Mouse (Mus musculus): ENCODE data around the gene Lgals7.

The Lgals7 gene

DNA sequence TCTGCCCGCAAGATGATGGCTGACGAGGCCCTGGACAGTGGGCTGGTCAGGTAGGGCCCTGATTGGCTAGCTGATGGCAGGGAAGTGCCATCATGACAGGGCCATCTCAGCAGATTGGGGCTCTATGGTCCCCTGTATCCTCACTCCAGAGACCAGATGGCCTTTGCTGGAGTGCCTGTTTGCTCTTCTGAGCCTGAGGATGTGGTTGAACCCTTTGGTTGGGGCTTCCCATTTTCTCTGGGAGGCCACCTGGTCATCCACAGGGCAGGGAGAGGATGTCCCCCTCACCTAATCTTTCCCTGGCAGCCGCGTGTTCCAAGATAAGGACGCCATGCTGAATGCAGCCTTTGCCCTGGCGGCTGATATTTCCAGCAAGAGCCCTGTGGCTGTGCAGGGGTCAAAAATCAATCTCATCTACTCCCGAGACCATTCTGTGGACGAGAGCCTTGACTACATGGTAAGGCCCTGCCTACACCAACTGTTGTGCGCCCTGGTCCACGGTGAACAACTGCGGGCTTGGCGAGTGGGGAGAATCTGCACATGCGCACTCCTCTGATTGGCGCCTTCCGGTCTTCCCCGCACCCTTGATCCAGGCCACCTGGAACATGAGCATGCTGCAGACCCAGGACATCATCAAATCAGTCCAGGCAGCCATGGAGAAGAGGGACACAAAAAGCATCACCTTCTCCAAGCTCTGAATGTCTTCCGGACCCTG, 32.1 kb upstream of the Lgals7 start:
- DNase-seq: no peak

DNA sequence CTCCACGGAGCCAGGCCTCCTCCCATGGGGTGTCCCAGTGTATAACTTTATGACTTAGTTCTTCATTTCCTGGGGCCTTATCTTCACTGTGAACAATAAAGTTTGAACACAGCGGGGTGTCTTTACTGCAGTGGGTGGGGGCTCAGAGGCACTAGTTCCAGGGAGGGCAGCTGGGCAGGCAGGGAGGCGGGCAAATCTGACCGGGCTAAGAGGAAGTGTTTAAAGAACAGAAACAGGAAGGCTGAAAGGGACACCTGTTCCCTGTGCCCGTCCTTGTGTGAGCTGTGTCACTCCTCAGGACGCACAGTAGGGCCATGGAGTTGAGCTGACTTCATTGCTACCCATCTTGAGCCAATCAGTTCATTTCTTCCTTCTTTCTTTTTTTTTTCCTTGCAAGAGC, 31.5 kb upstream of the Lgals7 start:
- no peak for DNase-seq

- DNase-seq: no peak
Measured at GRCm38 (mm10) chr7:28833723-28834347, 29.8 kb upstream of the Lgals7 start, which contains the start of gene Lgals4. Lgals4 (plus strand) TSS chr7:28833854.

DNA sequence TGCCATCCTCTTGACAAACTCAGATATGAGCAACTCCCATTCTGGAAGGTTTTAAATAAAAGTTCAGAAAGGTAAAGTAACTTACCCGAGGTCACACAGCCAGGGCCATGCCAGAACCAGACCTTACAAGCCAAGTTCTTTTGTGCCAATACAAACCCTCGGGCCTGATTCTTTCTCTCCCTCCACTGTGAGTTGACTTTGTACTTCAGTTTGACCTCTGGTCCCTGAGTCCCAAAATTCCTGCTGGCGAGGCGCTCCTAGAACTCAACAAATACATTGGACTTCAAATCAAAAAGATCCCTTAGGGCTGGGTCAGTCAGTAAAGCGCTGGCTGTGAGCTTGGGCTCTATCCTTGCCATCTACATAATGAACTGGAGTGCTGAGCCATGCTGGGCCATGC, 26.7 kb upstream of the Lgals7 start:
- no peak for DNase-seq

- no peak for DNase-seq
Measured at GRCm38 (mm10) chr7:28838331-28838730, 25.3 kb upstream of the Lgals7 start.

DNA sequence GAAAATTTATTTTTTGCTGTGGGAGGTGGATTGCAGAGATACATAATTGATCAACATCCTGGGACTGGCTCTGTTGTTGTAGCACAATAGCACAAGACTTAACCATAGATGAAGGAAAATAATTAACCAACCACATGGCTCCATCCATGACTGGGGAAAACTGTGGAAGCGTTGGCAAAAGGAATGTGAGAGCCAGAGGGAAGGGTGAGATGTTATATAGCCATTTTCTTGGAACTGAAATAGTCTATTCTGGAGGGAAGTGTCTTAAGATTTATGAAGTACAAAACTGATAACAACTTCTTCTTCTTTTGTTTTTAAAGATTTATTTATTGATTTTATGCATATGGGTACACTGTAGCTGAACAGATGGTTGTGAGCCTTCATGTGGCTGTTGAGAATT, 16.4 kb upstream of the Lgals7 start:
- no peak for DNase-seq

DNA sequence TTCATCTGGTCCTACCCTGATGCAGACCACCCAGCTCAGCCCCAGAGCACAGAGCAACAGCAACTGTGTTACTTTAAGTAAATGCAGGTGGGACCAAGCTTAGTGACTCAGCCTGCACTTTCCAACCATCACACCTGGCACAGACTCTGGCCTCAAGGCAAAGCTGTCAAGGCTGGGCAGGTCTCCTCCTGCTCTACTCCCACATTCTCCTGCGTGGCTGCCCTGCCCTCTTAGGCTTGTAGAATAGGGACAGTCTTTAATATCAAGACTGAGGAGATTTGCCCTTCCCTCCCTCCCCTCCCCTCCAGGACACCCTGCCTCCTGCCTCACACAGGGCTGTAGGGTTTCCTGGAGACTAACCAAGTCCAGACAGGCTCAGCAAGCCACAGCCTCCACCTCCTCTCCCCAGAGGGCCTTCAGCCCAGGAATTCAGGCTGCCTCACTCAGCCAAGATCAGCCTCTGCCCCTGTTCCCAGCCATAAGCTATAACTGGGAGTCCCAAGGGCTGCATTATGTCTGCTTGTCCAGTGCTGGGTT, 13.9 kb upstream of the Lgals7 start:
- DNase-seq: no peak

GRCm38 (mm10) chr7:28850642-28851041, 13.0 kb upstream of the Lgals7 start:
- DNase-seq: no peak

- DNase-seq: no peak
Measured at GRCm38 (mm10) chr7:28859953-28860352, 3.7 kb upstream of the Lgals7 start.

GRCm38 (mm10) chr7:28860898-28861297, 2.8 kb upstream of the Lgals7 start:
- DNase-seq: no peak

- no peak for DNase-seq
Measured at GRCm38 (mm10) chr7:28862817-28863499, 695 bp upstream of the Lgals7 start.

DNA sequence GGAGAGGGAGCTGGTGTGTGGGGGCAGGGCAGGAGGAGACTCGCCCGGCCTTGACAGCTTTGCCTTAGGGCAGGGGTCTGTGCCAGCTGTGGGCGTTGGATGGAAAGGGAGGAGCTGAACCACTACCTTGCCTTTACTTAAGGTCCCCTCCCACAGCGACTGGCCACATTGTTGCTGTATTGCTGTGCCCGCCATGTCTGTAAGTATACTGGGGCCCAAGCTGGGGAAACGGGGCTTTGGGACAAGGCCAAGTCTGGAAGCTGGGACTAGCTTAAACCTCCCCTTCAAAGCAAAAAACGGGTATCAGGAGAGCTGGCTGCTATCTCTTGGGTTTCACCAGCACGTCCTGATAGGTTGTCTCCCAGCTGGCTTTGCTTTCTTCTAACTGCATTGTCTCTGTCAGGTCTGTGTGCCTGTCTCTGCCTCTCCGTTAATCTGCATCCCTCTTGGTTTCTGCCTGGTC, 666 bp downstream of the Lgals7 start:
- DNase-seq: no peak

DNA sequence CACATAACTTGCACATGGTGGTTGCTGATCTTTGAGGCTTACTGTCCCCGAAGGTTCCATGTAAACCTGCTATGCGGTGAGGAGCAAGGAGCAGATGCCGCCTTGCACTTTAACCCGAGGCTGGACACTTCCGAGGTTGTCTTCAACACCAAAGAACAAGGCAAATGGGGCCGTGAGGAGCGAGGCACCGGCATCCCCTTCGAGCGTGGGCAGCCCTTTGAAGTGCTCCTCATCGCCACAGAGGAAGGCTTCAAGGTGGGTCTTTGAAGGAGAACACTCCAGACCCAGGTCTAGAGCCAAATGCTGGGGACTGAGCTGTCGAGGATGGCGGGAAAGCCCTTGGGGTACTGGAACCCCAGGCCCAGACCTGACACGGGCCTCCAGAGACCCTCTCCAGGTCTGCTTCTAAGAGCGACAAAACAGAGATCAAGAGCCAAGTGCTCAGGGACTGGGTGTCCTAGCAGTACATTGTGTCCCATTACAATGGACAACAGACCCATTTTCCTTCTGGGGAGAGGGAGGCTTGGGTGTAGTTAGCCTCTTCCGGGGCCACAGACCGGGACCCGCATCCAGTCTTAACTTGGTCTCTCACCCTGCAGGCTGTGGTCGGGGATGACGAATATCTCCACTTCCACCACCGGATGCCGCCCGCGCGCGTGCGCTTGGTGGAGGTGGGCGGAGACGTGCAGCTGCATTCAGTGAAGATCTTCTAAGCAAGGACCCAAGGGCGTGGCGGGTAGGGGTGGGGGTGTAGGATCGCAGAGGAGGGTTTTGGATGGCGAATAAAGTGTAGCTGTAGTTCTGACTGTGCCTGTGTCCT, 2.0 kb downstream of the Lgals7 start:
- DNase-seq: peak; percentile 99

DNA sequence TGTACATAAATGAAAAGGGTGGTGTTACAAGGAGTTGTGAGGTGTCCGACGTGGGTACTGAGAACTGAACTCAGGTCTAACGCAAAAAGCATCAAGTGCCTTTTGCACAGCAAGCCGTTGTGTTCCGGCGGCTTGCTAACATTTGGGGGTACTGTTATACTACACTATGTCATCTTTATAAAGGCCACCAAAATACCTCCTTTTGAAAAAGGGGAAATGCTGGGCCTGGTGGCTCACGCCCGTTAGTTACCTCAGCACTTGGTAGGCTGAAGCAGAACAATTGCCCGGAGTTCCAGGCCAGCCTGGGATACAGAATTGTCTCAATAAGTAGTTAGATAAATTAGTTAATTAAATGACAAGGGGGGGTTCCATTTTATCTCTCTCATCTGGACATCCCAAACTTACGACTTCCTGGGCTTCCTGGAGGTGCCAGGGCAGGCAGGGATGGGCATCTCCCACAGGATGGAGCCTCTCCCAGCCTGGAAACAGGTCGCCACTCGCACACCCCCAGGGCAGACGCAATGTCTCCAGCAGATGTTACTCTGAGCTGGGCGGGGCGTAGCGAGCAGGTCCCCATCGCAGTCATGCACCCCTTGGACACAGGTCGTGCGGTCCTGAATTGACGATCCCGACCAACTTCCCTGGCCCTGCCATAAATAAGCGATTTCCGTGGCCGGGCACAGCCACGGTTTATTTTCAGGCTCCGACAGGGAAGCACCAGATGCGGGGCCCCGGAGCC, 3.3 kb downstream of the Lgals7 start:
- DNase-seq: no peak

DNA sequence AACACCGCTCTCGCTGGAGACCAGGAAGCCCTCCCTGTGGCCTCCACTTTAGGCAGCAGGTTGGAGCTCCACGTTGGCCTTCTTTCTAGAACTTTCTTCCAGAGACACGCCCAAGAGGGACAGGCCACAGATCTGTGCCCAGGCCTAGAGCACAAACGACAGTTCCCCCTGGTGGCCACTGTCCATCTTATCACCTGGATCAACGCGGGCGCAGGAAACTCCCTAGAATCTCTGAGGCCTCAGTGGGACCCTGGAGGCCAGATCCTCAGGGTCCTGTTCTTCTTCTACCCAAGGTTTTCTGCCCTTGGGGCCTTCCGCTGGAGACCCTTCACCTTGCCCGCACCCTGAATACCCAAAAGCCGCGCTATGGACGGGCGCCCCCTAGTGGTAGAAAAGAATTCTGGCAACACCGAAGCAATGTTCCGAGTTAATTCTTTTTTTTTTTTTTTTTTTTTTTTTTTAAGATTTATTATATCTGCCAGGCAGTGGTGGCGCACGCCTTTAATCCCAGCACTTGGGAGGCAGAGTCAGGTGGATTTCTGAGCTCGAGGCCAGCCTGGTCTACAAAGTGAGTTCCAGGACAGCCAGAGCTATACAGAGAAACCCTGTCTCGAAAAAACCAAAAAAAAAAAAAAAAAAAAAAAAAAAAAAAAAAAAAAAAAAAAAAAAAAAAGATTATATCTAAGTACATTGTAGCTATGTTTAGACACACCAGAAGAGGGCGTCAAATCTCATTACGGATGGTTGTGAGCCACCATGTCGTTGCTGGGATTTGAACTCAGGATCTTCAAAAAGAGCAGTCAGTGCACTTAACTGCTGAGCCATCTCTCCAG, 4.1 kb downstream of the Lgals7 start:
- peak; percentile 85 for DNase-seq

GRCm38 (mm10) chr7:28870901-28871664, 7.4 kb downstream of the Lgals7 start:
- DNase-seq: no peak

- no peak for DNase-seq
Measured at GRCm38 (mm10) chr7:28874565-28874964, 10.9 kb downstream of the Lgals7 start.

GRCm38 (mm10) chr7:28876099-28876498, 12.4 kb downstream of the Lgals7 start:
- no peak for DNase-seq

- DNase-seq: no peak
Measured at GRCm38 (mm10) chr7:28877155-28877554, 13.5 kb downstream of the Lgals7 start.

GRCm38 (mm10) chr7:28877856-28878255, 14.2 kb downstream of the Lgals7 start:
- no peak for DNase-seq

All from thymus, postnatal 14 days (tissue).